Mouse (Mus musculus): ENCODE results near the gene Sulf2. TPM values are rescaled to one million over a fixed set of nuclear protein-coding genes. Genes with fewer than 3 reads are reported as not detected.
A peak's percentile ranks its signal among the peaks of the same experiment; 100 is the strongest.

Gene Sulf2
- polyA plus RNA-seq, 1 experiment from 2014 or later, result 68.4 TPM

DNA sequence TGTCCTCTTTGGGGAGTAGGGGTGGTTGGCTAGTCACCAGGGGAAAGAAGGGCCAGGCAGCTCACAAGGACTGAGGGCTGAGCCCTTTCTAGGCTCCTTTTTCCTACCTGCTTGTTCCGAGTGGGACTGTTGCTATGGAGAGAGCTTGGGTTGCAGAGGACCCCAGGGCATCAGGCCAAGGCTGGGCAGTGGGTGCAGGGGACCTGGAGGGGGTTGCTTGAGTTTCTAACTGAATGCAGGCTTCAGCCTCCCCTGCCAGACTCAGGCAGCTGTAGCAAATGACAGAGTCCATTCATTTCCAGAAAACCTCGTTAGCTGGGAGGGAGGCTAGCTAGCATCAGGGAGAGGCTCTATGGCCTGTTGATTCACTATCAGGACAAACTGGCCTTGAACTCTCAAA lies 48.8 kb downstream of the Sulf2 start:
- no peak for ATAC-seq
- Histone ChIP-seq H3K9ac (ENCODE audit: low read depth, low read length) (no peak overlapping the region), H3K9me3 (ENCODE audit: control insufficient read depth, low read length) (no peaks in the 10 kb centered on the region), H3K27me3 (replicated peaks; ENCODE audit: control insufficient read depth, insufficient read depth, low read length) (no peaks in the 10 kb centered on the region), H3K4me1 (ENCODE audit: control insufficient read depth, insufficient read depth, low read length) (0 out of 2 replicates have a peak, but pooled peaks cover 2% of the 10 kb centered on the region), H3K4me3 (ENCODE audit: low read length) (no peak overlapping the region), H3K36me3 (ENCODE audit: control insufficient read depth, insufficient read depth, low read length) (no peaks in the 10 kb centered on the region), H3K4me2 (ENCODE audit: low read depth, low read length) (no peak overlapping the region), H3K27ac (ENCODE audit: low read length) (peak overlapping the region; percentile 10; the same call in 1 of the 2 replicates)
- WGBS, result 61% methylated on average over 2 of the region's 2 CpGs

DNA sequence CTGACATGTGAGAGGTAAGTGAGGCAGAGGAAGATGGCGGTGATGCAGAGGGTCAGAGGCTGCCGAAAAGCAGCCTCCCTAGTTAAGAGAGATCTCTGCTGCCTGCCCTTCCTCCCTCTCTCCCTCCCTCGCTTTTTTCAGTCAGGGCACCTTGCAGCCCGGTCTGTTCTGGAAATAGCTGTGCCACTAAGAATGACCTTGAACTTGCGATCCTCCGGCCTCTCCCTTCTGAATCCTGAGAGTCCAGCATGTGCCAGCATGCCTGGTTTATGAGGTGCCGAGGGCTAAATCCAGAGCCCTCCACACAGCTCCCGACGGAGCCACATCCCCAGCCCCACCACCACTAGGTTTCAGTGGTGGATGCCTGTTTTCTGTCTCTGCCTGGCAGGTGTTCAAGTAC lies 49.6 kb downstream of the Sulf2 start:
- H3K9ac ChIP-seq (ENCODE audit: low read depth, low read length), result no peak overlapping the region
- no peak overlapping the region for H3K4me2 ChIP-seq (ENCODE audit: low read depth, low read length)
- H3K4me1 ChIP-seq (ENCODE audit: control insufficient read depth, insufficient read depth, low read length), result 0 out of 2 replicates have a peak, but pooled peaks cover 2% of the 10 kb centered on the region
- 65% methylated on average over 9 of the region's 9 CpGs for WGBS
- H3K4me3 ChIP-seq (ENCODE audit: low read length), result no peak overlapping the region
- ATAC-seq, result peak; percentile 39
- H3K27me3 ChIP-seq (replicated peaks; ENCODE audit: control insufficient read depth, insufficient read depth, low read length), result no peaks in the 10 kb centered on the region
- H3K9me3 ChIP-seq (ENCODE audit: control insufficient read depth, low read length), result no peaks in the 10 kb centered on the region
- no peaks in the 10 kb centered on the region for H3K36me3 ChIP-seq (ENCODE audit: control insufficient read depth, insufficient read depth, low read length)
- peak overlapping the region; percentile 10; the same call in 1 of the 2 replicates for H3K27ac ChIP-seq (ENCODE audit: low read length)

DNA sequence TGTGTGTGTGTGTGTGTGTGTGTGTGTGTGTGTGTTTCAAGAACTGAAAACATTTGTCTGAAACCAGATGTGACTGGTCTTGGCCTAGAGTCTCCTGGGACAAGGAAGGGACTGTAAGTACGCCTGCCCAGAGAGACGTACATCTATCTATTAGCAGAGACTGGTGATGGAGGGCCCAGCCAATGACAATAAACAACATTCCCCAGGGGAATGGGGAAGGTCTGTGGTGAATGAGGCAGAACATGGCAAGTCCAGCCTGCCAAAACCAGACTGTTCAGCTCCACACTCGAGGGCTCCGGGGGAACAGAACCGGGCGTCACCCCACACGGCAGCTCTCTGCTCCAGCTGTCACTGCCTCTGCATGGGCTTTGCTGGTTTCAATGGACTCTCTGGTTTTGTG lies 52.6 kb downstream of the Sulf2 start:
- no peak overlapping the region for H3K27ac ChIP-seq (ENCODE audit: low read length)
- no peaks in the 10 kb centered on the region for H3K9me3 ChIP-seq (ENCODE audit: control insufficient read depth, low read length)
- H3K4me1 ChIP-seq (ENCODE audit: control insufficient read depth, insufficient read depth, low read length), result 0 out of 2 replicates have a peak, but pooled peaks cover 5% of the 10 kb centered on the region
- 64% methylated on average over 7 of the region's 7 CpGs for WGBS
- no peak for ATAC-seq
- no peak overlapping the region for H3K4me2 ChIP-seq (ENCODE audit: low read depth, low read length)
- no peak overlapping the region for H3K4me3 ChIP-seq (ENCODE audit: low read length)
- H3K36me3 ChIP-seq (ENCODE audit: control insufficient read depth, insufficient read depth, low read length), result no peaks in the 10 kb centered on the region
- no peaks in the 10 kb centered on the region for H3K27me3 ChIP-seq (replicated peaks; ENCODE audit: control insufficient read depth, insufficient read depth, low read length)
- 0 out of 2 replicates have a peak overlapping the region, but pooled peaks have one; percentile 20 for H3K9ac ChIP-seq (ENCODE audit: low read depth, low read length)

DNA sequence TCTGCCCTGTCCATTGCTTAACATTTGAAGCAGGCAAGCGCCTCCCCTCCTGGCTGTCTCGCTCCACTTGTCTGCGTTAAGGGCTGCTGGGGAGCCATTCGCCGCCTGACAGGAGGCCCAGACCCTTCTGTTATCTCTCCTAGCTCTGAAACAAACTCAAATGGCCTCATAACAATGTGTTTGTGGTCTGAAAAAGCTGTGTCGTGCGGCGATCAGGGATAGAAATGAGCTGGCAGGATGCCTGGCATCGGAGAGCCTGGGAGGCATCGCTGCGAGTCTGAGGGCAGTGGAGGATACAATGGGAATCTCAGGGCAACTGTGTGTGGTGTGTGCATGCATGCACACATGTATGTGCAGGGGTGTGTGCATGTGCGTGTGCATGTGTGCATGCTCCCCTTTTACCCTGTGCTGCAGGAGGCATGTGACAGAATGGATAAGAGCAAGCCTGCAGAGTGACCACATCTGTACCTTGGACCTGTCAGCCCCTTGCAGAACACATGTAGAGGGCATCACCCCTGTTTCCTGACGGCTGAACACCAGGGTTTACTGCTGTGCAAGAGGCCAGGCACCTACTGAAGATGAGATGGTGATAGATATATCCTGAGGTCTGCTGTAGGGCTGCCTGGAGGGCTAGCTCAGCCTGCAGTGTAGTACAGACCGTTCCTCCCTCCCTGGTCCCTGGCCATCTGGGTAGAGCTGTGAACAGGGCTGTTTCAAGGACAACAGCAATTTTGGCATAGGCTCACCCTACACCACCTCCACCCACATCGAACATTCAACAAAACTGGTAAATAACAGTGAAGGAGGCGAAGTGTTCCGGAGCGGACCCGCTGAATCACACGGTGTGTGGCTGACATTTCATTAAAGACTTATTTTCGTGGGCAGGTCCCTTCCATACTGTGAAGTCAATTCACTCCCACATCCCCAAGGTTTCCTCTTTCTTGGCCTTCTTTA lies 54.9 kb downstream of the Sulf2 start:
- 80% methylated on average over 21 of the region's 21 CpGs for WGBS

DNA sequence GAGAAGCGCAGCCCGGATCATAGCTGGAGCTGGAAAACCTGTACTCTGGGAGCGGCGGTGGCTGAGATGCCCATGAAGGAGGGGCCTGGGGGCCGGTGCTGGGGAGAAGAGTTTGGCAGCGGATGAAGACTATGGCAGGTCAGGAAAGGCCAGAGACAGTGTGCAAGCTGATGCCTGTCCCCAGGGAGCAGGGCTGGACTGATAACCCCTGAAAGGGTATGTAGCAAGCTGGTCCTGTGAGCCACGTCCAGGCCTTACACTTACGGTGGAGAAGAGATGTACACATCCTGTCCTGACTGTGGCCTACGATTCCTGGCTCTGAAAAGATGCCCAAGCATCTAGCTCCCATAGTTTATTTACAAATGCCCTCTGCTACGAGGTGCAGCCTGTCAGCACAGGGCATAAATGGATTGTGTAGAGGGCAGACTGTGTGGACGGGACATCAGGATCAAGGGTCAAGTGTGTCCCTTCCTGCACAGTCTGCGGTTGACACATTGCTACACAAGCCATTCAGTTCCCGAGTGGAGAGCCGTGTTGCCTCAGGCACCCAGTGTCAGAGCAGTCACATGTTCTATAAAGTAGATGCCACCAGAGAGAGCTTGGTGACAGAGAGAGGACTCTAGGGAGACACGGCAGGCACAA lies 57.0 kb downstream of the Sulf2 start:
- H3K9me3 ChIP-seq (ENCODE audit: control insufficient read depth, low read length), result no peaks in the 10 kb centered on the region
- 0 out of 2 replicates have a peak, but pooled peaks cover 3% of the 10 kb centered on the region for H3K4me1 ChIP-seq (ENCODE audit: control insufficient read depth, insufficient read depth, low read length)
- no peak overlapping the region for H3K27ac ChIP-seq (ENCODE audit: low read length)
- H3K27me3 ChIP-seq (replicated peaks; ENCODE audit: control insufficient read depth, insufficient read depth, low read length), result no peaks in the 10 kb centered on the region
- WGBS, result 75% methylated on average over 15 of the region's 15 CpGs
- no peak overlapping the region for H3K9ac ChIP-seq (ENCODE audit: low read depth, low read length)
- H3K36me3 ChIP-seq (ENCODE audit: control insufficient read depth, insufficient read depth, low read length), result peaks cover 7% of the 10 kb centered on the region; the same call in 1 of the 2 replicates
- no peak overlapping the region for H3K4me2 ChIP-seq (ENCODE audit: low read depth, low read length)
- H3K4me3 ChIP-seq (ENCODE audit: low read length), result no peak overlapping the region
- no peak for ATAC-seq

More for the DNA sequence above, 54.9 kb downstream of the Sulf2 start:
- Histone ChIP-seq H3K9me3 (ENCODE audit: control insufficient read depth, low read length) (no peaks in the 10 kb centered on the region), H3K27ac (ENCODE audit: low read length) (no peak overlapping the region), H3K27me3 (replicated peaks; ENCODE audit: control insufficient read depth, insufficient read depth, low read length) (no peaks in the 10 kb centered on the region), H3K4me3 (ENCODE audit: low read length) (no peak overlapping the region), H3K4me2 (ENCODE audit: low read depth, low read length) (no peak overlapping the region), H3K9ac (ENCODE audit: low read depth, low read length) (no peak overlapping the region), H3K4me1 (ENCODE audit: control insufficient read depth, insufficient read depth, low read length) (0 out of 2 replicates have a peak, but pooled peaks cover 3% of the 10 kb centered on the region), H3K36me3 (ENCODE audit: control insufficient read depth, insufficient read depth, low read length) (no peaks in the 10 kb centered on the region)
- peak; percentile 45; the same call in 1 of the 2 replicates for ATAC-seq

DNA sequence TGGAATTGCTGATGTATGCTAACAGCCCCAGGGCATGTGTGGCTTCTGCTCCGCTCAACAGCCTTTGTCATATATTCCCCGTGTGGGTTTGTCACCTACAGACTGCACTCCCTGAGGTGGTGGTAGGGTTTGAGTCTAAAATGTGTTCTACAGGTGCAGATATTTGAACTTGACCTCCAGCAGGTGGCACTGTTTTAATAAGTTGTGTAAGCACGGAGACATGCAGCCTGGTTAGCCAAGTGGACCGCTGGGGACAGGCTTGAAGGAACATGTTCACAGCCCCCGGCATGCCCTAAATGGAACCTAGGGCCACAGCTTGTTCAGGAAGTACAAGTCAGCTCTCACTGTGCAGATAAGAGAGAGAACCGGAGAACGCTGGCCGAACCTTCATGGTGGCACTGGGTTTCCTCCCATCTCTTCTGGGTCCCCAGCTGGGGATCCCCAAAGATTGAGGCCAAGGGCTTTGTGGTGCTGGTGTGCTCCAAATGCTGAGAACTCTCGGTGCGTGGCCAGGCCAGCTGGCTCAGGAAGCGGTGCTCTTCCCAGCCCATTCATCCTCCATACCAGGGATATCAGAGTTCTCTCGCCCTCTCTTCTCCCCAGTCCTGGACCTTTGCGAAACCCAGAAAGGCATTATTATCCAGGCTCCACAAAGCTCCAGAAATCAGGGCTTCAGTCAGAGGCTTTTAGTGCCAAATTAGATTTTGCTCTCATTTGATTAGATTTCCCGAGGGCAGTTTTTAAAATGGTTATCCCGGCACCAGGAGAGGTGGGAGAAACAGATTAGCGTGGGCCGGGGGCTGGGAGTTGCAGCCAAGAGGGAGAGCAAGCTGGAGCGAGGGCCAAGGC lies 57.8 kb downstream of the Sulf2 start:
- H3K4me3 ChIP-seq (ENCODE audit: low read length), result no peak overlapping the region
- 0 out of 2 replicates have a peak, but pooled peaks cover 3% of the 10 kb centered on the region for H3K4me1 ChIP-seq (ENCODE audit: control insufficient read depth, insufficient read depth, low read length)
- ATAC-seq, result no peak
- no peaks in the 10 kb centered on the region for H3K9me3 ChIP-seq (ENCODE audit: control insufficient read depth, low read length)
- no peaks in the 10 kb centered on the region for H3K27me3 ChIP-seq (replicated peaks; ENCODE audit: control insufficient read depth, insufficient read depth, low read length)
- 81% methylated on average over 18 of the region's 18 CpGs for WGBS
- H3K27ac ChIP-seq (ENCODE audit: low read length), result no peak overlapping the region
- H3K36me3 ChIP-seq (ENCODE audit: control insufficient read depth, insufficient read depth, low read length), result peaks cover 14% of the 10 kb centered on the region
- no peak overlapping the region for H3K4me2 ChIP-seq (ENCODE audit: low read depth, low read length)
- H3K9ac ChIP-seq (ENCODE audit: low read depth, low read length), result no peak overlapping the region

DNA sequence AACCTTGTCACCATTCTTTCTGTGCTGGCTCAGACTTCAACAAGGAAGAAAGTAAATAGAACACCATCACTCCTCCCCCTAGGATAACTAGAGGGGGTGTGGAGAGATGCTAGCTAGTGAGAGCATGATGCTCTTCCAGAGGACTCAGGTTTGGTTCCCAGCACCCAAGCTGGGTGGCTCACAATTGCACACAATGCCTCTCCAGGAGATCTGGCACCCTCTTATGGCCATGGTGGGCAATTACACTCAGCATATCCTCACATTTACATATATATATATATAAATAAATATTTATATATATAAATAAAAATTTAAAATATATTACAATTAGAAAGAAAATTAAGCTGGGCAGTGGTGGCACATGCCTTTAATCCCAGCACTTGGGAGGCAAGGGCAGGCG lies 58.6 kb downstream of the Sulf2 start:
- Histone ChIP-seq H3K4me3 (ENCODE audit: low read length) (no peak overlapping the region), H3K9me3 (ENCODE audit: control insufficient read depth, low read length) (no peaks in the 10 kb centered on the region), H3K9ac (ENCODE audit: low read depth, low read length) (no peak overlapping the region), H3K4me1 (ENCODE audit: control insufficient read depth, insufficient read depth, low read length) (0 out of 2 replicates have a peak, but pooled peaks cover 3% of the 10 kb centered on the region), H3K27me3 (replicated peaks; ENCODE audit: control insufficient read depth, insufficient read depth, low read length) (no peaks in the 10 kb centered on the region), H3K27ac (ENCODE audit: low read length) (no peak overlapping the region), H3K4me2 (ENCODE audit: low read depth, low read length) (no peak overlapping the region), H3K36me3 (ENCODE audit: control insufficient read depth, insufficient read depth, low read length) (peaks cover 18% of the 10 kb centered on the region)
- WGBS, result 97% methylated on average over 1 of the region's 1 CpGs
- no peak for ATAC-seq

DNA sequence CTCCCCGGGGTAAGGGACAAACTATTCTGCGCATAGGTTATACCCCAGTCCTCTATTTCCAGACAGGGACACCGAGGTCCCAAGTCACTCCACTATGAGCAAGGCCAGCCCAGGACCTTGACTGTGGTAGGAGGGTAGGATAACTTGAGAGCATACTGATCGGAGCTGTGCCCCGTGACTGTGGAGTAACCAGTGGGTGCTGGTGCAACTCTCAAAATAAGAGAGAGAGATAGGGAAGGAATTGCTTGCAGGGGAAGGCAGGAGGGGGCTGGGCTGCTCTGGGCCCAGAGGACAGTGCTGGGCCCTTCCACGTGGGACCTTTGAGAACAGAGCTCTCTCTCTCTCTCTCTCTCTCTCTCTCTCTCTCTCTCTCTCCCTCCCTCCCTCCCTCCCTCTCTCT lies 59.2 kb downstream of the Sulf2 start:
- no peak overlapping the region for H3K27ac ChIP-seq (ENCODE audit: low read length)
- H3K9ac ChIP-seq (ENCODE audit: low read depth, low read length), result no peak overlapping the region
- H3K9me3 ChIP-seq (ENCODE audit: control insufficient read depth, low read length), result no peaks in the 10 kb centered on the region
- H3K4me3 ChIP-seq (ENCODE audit: low read length), result no peak overlapping the region
- WGBS, result 93% methylated on average over 6 of the region's 6 CpGs
- 0 out of 2 replicates have a peak, but pooled peaks cover 3% of the 10 kb centered on the region for H3K4me1 ChIP-seq (ENCODE audit: control insufficient read depth, insufficient read depth, low read length)
- peaks cover 18% of the 10 kb centered on the region for H3K36me3 ChIP-seq (ENCODE audit: control insufficient read depth, insufficient read depth, low read length)
- no peaks in the 10 kb centered on the region for H3K27me3 ChIP-seq (replicated peaks; ENCODE audit: control insufficient read depth, insufficient read depth, low read length)
- H3K4me2 ChIP-seq (ENCODE audit: low read depth, low read length), result no peak overlapping the region
- no peak for ATAC-seq
